Mouse (Mus musculus): ENCODE measurements around the gene Phf3. TPM values are rescaled to one million over a fixed set of nuclear protein-coding genes. Genes with fewer than 3 reads are reported as not detected.
"Not testable (repeated sequence)": the region's sequence is repeated elsewhere in the genome, so short reads cannot be mapped to it uniquely, and the experiment has no call there.

Phf3 gene
- polyA plus RNA-seq, 1 experiment from 2014 or later, result 37.8 TPM

GRCm38 (mm10) chr1:30771772-30772171, 101.9 kb downstream of the Phf3 start:
- Histone ChIP-seq H3K27me3 (ENCODE audit: control insufficient read depth, insufficient read depth, low read length) (no peaks in the 10 kb centered on the region), H3K27ac (replicated peaks in 1 of 2; ENCODE audit: control insufficient read depth in 1 of 2, insufficient read depth in 1 of 2, low read depth in 2 of 2, low read length in 2 of 2) (no peak overlapping the region), H3K4me1 (ENCODE audit: control insufficient read depth in 2 of 2, insufficient read depth in 2 of 2, low read length in 2 of 2) (no peaks in the 10 kb centered on the region), H3K36me3 (ENCODE audit: control insufficient read depth, insufficient read depth, low read length) (no peaks in the 10 kb centered on the region), H3K9me3 (ENCODE audit: control insufficient read depth, low read length) (no peaks in the 10 kb centered on the region), H3K4me2 (ENCODE audit: low read length) (no peak overlapping the region), H3K9ac (ENCODE audit: low read length) (no peak overlapping the region), H3K4me3 (ENCODE audit: control insufficient read depth in 1 of 2, insufficient read depth in 1 of 2, low read depth in 1 of 2, low read length in 2 of 2) (no peak overlapping the region)
- ATAC-seq (ENCODE audit: insufficient number of reproducible peaks, insufficient read depth, low FRiP score, low read depth), result no peak
- WGBS, result 61% methylated on average over 6 of the region's 6 CpGs

- H3K4me2 ChIP-seq (ENCODE audit: low read length); H3K27ac ChIP-seq (replicated peaks in 1 of 2; ENCODE audit: control insufficient read depth in 1 of 2, insufficient read depth in 1 of 2, low read depth in 2 of 2, low read length in 2 of 2); ATAC-seq (ENCODE audit: insufficient number of reproducible peaks, insufficient read depth, low FRiP score, low read depth); H3K4me3 ChIP-seq (ENCODE audit: control insufficient read depth in 1 of 2, insufficient read depth in 1 of 2, low read depth in 1 of 2, low read length in 2 of 2); H3K9me3 ChIP-seq (ENCODE audit: control insufficient read depth, low read length); H3K4me1 ChIP-seq (ENCODE audit: control insufficient read depth in 2 of 2, insufficient read depth in 2 of 2, low read length in 2 of 2); H3K9ac ChIP-seq (ENCODE audit: low read length); H3K27me3 ChIP-seq (ENCODE audit: control insufficient read depth, insufficient read depth, low read length); H3K36me3 ChIP-seq (ENCODE audit: control insufficient read depth, insufficient read depth, low read length): not testable (repeated sequence)
- 80% methylated on average over 11 of the region's 16 CpGs for WGBS
Measured at GRCm38 (mm10) chr1:30770599-30770998, 103.1 kb downstream of the Phf3 start.

GRCm38 (mm10) chr1:30756794-30757193, 116.9 kb downstream of the Phf3 start:
- no peak overlapping the region for H3K9ac ChIP-seq (ENCODE audit: low read length)
- no peaks in the 10 kb centered on the region for H3K4me1 ChIP-seq (ENCODE audit: control insufficient read depth in 2 of 2, insufficient read depth in 2 of 2, low read length in 2 of 2)
- H3K27ac ChIP-seq (replicated peaks in 1 of 2; ENCODE audit: control insufficient read depth in 1 of 2, insufficient read depth in 1 of 2, low read depth in 2 of 2, low read length in 2 of 2), result no peak overlapping the region
- no peak for ATAC-seq (ENCODE audit: insufficient number of reproducible peaks, insufficient read depth, low FRiP score, low read depth)
- H3K4me2 ChIP-seq (ENCODE audit: low read length), result no peak overlapping the region
- no peaks in the 10 kb centered on the region for H3K27me3 ChIP-seq (ENCODE audit: control insufficient read depth, insufficient read depth, low read length)
- H3K9me3 ChIP-seq (ENCODE audit: control insufficient read depth, low read length), result no peaks in the 10 kb centered on the region
- H3K4me3 ChIP-seq (ENCODE audit: control insufficient read depth in 1 of 2, insufficient read depth in 1 of 2, low read depth in 1 of 2, low read length in 2 of 2), result no peak overlapping the region
- no peaks in the 10 kb centered on the region for H3K36me3 ChIP-seq (ENCODE audit: control insufficient read depth, insufficient read depth, low read length)

GRCm38 (mm10) chr1:30755453-30756224, 118.1 kb downstream of the Phf3 start:
- Histone ChIP-seq H3K9me3 (ENCODE audit: control insufficient read depth, low read length) (no peaks in the 10 kb centered on the region), H3K9ac (ENCODE audit: low read length) (no peak overlapping the region), H3K4me3 (ENCODE audit: control insufficient read depth in 1 of 2, insufficient read depth in 1 of 2, low read depth in 1 of 2, low read length in 2 of 2) (no peak overlapping the region), H3K4me2 (ENCODE audit: low read length) (no peak overlapping the region), H3K27ac (replicated peaks in 1 of 2; ENCODE audit: control insufficient read depth in 1 of 2, insufficient read depth in 1 of 2, low read depth in 2 of 2, low read length in 2 of 2) (no peak overlapping the region), H3K4me1 (ENCODE audit: control insufficient read depth in 2 of 2, insufficient read depth in 2 of 2, low read length in 2 of 2) (no peaks in the 10 kb centered on the region), H3K36me3 (ENCODE audit: control insufficient read depth, insufficient read depth, low read length) (no peaks in the 10 kb centered on the region), H3K27me3 (ENCODE audit: control insufficient read depth, insufficient read depth, low read length) (no peaks in the 10 kb centered on the region)
- WGBS, result 59% methylated on average over 3 of the region's 3 CpGs
- ATAC-seq (ENCODE audit: insufficient number of reproducible peaks, insufficient read depth, low FRiP score, low read depth), result no peak

Other genes with a start within 250 kb of the Phf3 start
- gene AC153137.1, start 104.0 kb upstream of the Phf3 start, polyA plus RNA-seq (2014; fragmentation: Nextera tagmentation; extraction: Ambion mirVana), result not detected in 2 replicates

Data from heart, embryonic 14.5 days (tissue).